Mouse (Mus musculus): ENCODE results near the gene Asic4. TPM values are rescaled to one million over a fixed set of nuclear protein-coding genes. Genes with fewer than 3 reads are reported as not detected.

Asic4 gene
- polyA plus RNA-seq, 1 experiment from 2014 or later: 4.0 TPM

Other genes starting within 250 kb of the Asic4 start
- 14.6 and 21.1 TPM in 2 replicates for gene Glb1l, start 239.6 kb upstream of the Asic4 start, polyA plus RNA-seq (2015; fragmentation: Nextera tagmentation; extraction: Ambion mirVana)
- 143 and 157 TPM in 2 replicates for gene Stk16, start 239.6 kb upstream of the Asic4 start, polyA plus RNA-seq (2015; fragmentation: Nextera tagmentation; extraction: Ambion mirVana)
- gene Tuba4a, start 230.6 kb upstream of the Asic4 start, polyA plus RNA-seq (2015; fragmentation: Nextera tagmentation; extraction: Ambion mirVana): 15.3 and 16.6 TPM in 2 replicates
- not detected in 2 replicates for gene A630095N17Rik, start 218.3 kb upstream of the Asic4 start, polyA plus RNA-seq (2015; fragmentation: Nextera tagmentation; extraction: Ambion mirVana)
- gene Dnajb2, start 214.0 kb upstream of the Asic4 start, polyA plus RNA-seq (2015; fragmentation: Nextera tagmentation; extraction: Ambion mirVana): 40.0 and 41.7 TPM in 2 replicates
- 4.5 and 6.5 TPM in 2 replicates for gene Ptprn, start 185.9 kb upstream of the Asic4 start, polyA plus RNA-seq (2015; fragmentation: Nextera tagmentation; extraction: Ambion mirVana)
- 37.0 and 44.1 TPM in 2 replicates for gene Resp18, start 172.0 kb upstream of the Asic4 start, polyA plus RNA-seq (2015; fragmentation: Nextera tagmentation; extraction: Ambion mirVana)
- gene Dnpep, start 132.4 kb upstream of the Asic4 start, polyA plus RNA-seq (2015; fragmentation: Nextera tagmentation; extraction: Ambion mirVana): 140 and 142 TPM in 2 replicates
- 0.81 and 1.1 TPM in 2 replicates for gene Des, start 90.1 kb upstream of the Asic4 start, polyA plus RNA-seq (2015; fragmentation: Nextera tagmentation; extraction: Ambion mirVana)
- 7.6 and 9.0 TPM in 2 replicates for gene Speg, start 75.1 kb upstream of the Asic4 start, polyA plus RNA-seq (2015; fragmentation: Nextera tagmentation; extraction: Ambion mirVana)
- gene Gmppa, start 14.5 kb upstream of the Asic4 start, polyA plus RNA-seq (2015; fragmentation: Nextera tagmentation; extraction: Ambion mirVana): 53.7 and 62.7 TPM in 2 replicates
- gene Chpf, start 28.9 kb downstream of the Asic4 start, polyA plus RNA-seq (2015; fragmentation: Nextera tagmentation; extraction: Ambion mirVana): 16.9 and 18.6 TPM in 2 replicates
- 34.0 and 35.5 TPM in 2 replicates for gene Tmem198, start 29.1 kb downstream of the Asic4 start, polyA plus RNA-seq (2015; fragmentation: Nextera tagmentation; extraction: Ambion mirVana)
- gene Obsl1, start 56.0 kb downstream of the Asic4 start, polyA plus RNA-seq (2015; fragmentation: Nextera tagmentation; extraction: Ambion mirVana): 15.5 and 17.2 TPM in 2 replicates
- 5.8 and 8.0 TPM in 2 replicates for gene Inha, start 56.6 kb downstream of the Asic4 start, polyA plus RNA-seq (2015; fragmentation: Nextera tagmentation; extraction: Ambion mirVana)
- gene Stk11ip, start 71.1 kb downstream of the Asic4 start, polyA plus RNA-seq (2015; fragmentation: Nextera tagmentation; extraction: Ambion mirVana): 16.3 and 19.4 TPM in 2 replicates
- gene Slc4a3, start 95.8 kb downstream of the Asic4 start, polyA plus RNA-seq (2015; fragmentation: Nextera tagmentation; extraction: Ambion mirVana): 20.9 and 25.3 TPM in 2 replicates